Mouse (Mus musculus) ZHBTc4 (cell line): Measurements from ENCODE around the gene Tepp.

Source experiments
- DNase-seq: peaks from one replicate; pipeline ENCODE4 v3.0.0-alpha.2; 2011; ENCODE audit warnings: low read depth, low spot score

The Tepp gene

GRCm38 (mm10) chr8:95362272-95362671 is 51.9 kb downstream of the Tepp start:
- DNase-seq = no peak

- DNase-seq = no peak
Observed at GRCm38 (mm10) chr8:95363849-95364248, 53.5 kb downstream of the Tepp start.

GRCm38 (mm10) chr8:95369581-95370326 is 59.4 kb downstream of the Tepp start:
- DNase-seq = peak; percentile 94

- no peak for DNase-seq
Observed at GRCm38 (mm10) chr8:95373389-95374002, 63.1 kb downstream of the Tepp start.

- DNase-seq = peak; percentile 35
Observed at GRCm38 (mm10) chr8:95374429-95374828, 64.1 kb downstream of the Tepp start.

GRCm38 (mm10) chr8:95375374-95375930 is 65.1 kb downstream of the Tepp start:
- DNase-seq = no peak
